Mouse (Mus musculus) intestine, embryonic 14.5 days (tissue): ENCODE results near the gene Tfcp2. TPM values are rescaled to one million over a fixed set of nuclear protein-coding genes. Genes with fewer than 3 reads are reported as not detected.
"Not testable (repeated sequence)": the region's sequence is repeated elsewhere in the genome, so short reads cannot be mapped to it uniquely, and the experiment has no call there.

Experiments
- ATAC-seq: fragments of 200-750 bp; cut with Nextera tagmentation; replicated peaks from 2 replicates; pipeline ENCODE4 v1.8.0; 2017; ENCODE audit warnings: low read depth, moderate number of reproducible peaks, moderate TSS enrichment, moderate library complexity; ENCODE audit not compliant: low FRiP score, low TSS enrichment
- DNase-seq: peaks from one replicate; pipeline ENCODE4 v3.0.0-alpha.2; 2018; ENCODE audit warnings: low spot score
- H3K27ac ChIP-seq: fragments of 300-500 bp; sonication (generic); 2 replicates; pipeline ENCODE4 v1.5.1; 2014; ENCODE audit warnings: low read depth, mild to moderate bottlenecking, control low read depth
- H3K27me3 ChIP-seq: fragments of 300-500 bp; sonication (generic); replicated peaks from 2 replicates; pipeline ENCODE4 v1.6.1; 2014; ENCODE audit warnings: low read length, control low read depth; ENCODE audit not compliant: control insufficient read depth, insufficient read depth
- H3K36me3 ChIP-seq: fragments of 300-500 bp; sonication (generic); 2 replicates; pipeline ENCODE4 v1.6.1; 2014; ENCODE audit warnings: low read length, control low read depth; ENCODE audit not compliant: control insufficient read depth, insufficient read depth
- H3K4me1 ChIP-seq: fragments of 300-500 bp; sonication (generic); replicated peaks from 2 replicates; pipeline ENCODE4 v1.6.1; 2014; ENCODE audit warnings: low read length, control low read depth, mixed read lengths; ENCODE audit not compliant: control insufficient read depth, insufficient read depth
- H3K4me2 ChIP-seq: fragments of 300-500 bp; sonication (generic); 2 replicates; pipeline ENCODE4 v1.6.1; 2014; ENCODE audit warnings: low read length
- H3K4me3 ChIP-seq: fragments of 300-500 bp; sonication (generic); 2 replicates; pipeline ENCODE4 v1.5.1; 2014; ENCODE audit warnings: low read depth, low read length, control low read depth, mixed read lengths
- H3K9ac ChIP-seq: fragments of 300-500 bp; sonication (generic); 2 replicates; pipeline ENCODE4 v1.6.1; 2014; ENCODE audit warnings: mild to moderate bottlenecking, low read length
- H3K9me3 ChIP-seq: fragments of 300-500 bp; sonication (generic); 2 replicates; pipeline ENCODE4 v1.6.1; 2016; ENCODE audit warnings: low read length, control low read depth; ENCODE audit not compliant: control insufficient read depth
- WGBS: fragments of 180-500 bp; shearing (Covaris S2); extraction: QIAGEN DNeasy Blood & Tissue Kit; methylation state at CpG from one replicate; pipeline ENCODE4 v1.1.7; 2014; 5-methylcytosine and 5-hydroxymethylcytosine counted together
- polyA plus RNA-seq: library from polyadenylated mRNA; unstranded; fragments of >200 nt; fragmentation: Nextera tagmentation; extraction: Ambion mirVana; gene quantifications from 2 replicates; pipeline ENCODE4 v1.2.1, GENCODE M21; 2014

Gene Tfcp2
- polyA plus RNA-seq, 1 experiment from 2014 or later = 20.0 TPM

- Histone ChIP-seq H3K27ac (peak overlapping the region; percentile 49; the same call in 1 of the 2 replicates), H3K9me3 (no peaks in the 10 kb centered on the region), H3K4me2 (no peak overlapping the region), H3K36me3 (no peaks in the 10 kb centered on the region), H3K4me1 (peaks cover 17% of the 10 kb centered on the region), H3K4me3 (no peak overlapping the region), H3K27me3 (no peaks in the 10 kb centered on the region), H3K9ac (no peak overlapping the region)
- ATAC-seq = no peak
- WGBS = 71% methylated on average over 2 of the region's 2 CpGs
- DNase-seq = no peak
Observed at GRCm38 (mm10) chr15:100574378-100574777, 22.6 kb upstream of the Tfcp2 start.

GRCm38 (mm10) chr15:100573946-100574345 lies 22.1 kb upstream of the Tfcp2 start:
- Histone ChIP-seq H3K27me3 (no peaks in the 10 kb centered on the region), H3K36me3 (no peaks in the 10 kb centered on the region), H3K9ac (no peak overlapping the region), H3K9me3 (no peaks in the 10 kb centered on the region), H3K27ac (peak overlapping the region; percentile 49; the same call in 1 of the 2 replicates), H3K4me1 (peaks cover 17% of the 10 kb centered on the region), H3K4me2 (no peak overlapping the region), H3K4me3 (no peak overlapping the region)
- DNase-seq = peak; percentile 54
- peak; percentile 75; the same call in 1 of the 2 replicates for ATAC-seq
- 36% methylated on average over 6 of the region's 6 CpGs for WGBS

- Histone ChIP-seq H3K4me2 (no peak overlapping the region), H3K4me3 (no peak overlapping the region), H3K27ac (no peak overlapping the region), H3K9ac (no peak overlapping the region), H3K9me3 (no peaks in the 10 kb centered on the region), H3K27me3 (no peaks in the 10 kb centered on the region), H3K36me3 (no peaks in the 10 kb centered on the region), H3K4me1 (peaks cover 9% of the 10 kb centered on the region; the same call in 1 of the 2 replicates)
- ATAC-seq = no peak
- WGBS = 80% methylated on average over 3 of the region's 3 CpGs
- no peak for DNase-seq
Observed at GRCm38 (mm10) chr15:100569239-100569638, 17.4 kb upstream of the Tfcp2 start.

- no peak for DNase-seq
- WGBS = 67% methylated on average over 2 of the region's 2 CpGs
Observed at GRCm38 (mm10) chr15:100566531-100566930, 14.7 kb upstream of the Tfcp2 start.

GRCm38 (mm10) chr15:100557705-100558433 lies 6.1 kb upstream of the Tfcp2 start:
- no peak overlapping the region for H3K4me2 ChIP-seq
- no peak overlapping the region for H3K9ac ChIP-seq
- H3K27me3 ChIP-seq = no peaks in the 10 kb centered on the region
- DNase-seq (no peak), ATAC-seq (no peak)
- H3K9me3 ChIP-seq = no peaks in the 10 kb centered on the region
- H3K36me3 ChIP-seq = no peaks in the 10 kb centered on the region
- H3K4me1 ChIP-seq = no peaks in the 10 kb centered on the region
- H3K4me3 ChIP-seq = no peak overlapping the region
- WGBS = 79% methylated on average over 5 of the region's 5 CpGs
- H3K27ac ChIP-seq = no peak overlapping the region

More at GRCm38 (mm10) chr15:100566531-100566930, 14.7 kb upstream of the Tfcp2 start:
- Histone ChIP-seq H3K27ac (no peak overlapping the region), H3K36me3 (no peaks in the 10 kb centered on the region), H3K4me2 (no peak overlapping the region), H3K9ac (no peak overlapping the region), H3K9me3 (no peaks in the 10 kb centered on the region), H3K27me3 (no peaks in the 10 kb centered on the region), H3K4me1 (no peaks in the 10 kb centered on the region), H3K4me3 (no peak overlapping the region)
- ATAC-seq = no peak

- Histone ChIP-seq H3K4me3 (no peak overlapping the region), H3K27ac (no peak overlapping the region), H3K9ac (no peak overlapping the region), H3K36me3 (no peaks in the 10 kb centered on the region), H3K9me3 (no peaks in the 10 kb centered on the region), H3K4me2 (no peak overlapping the region), H3K4me1 (no peaks in the 10 kb centered on the region), H3K27me3 (no peaks in the 10 kb centered on the region)
- 81% methylated on average over 9 of the region's 9 CpGs for WGBS
- DNase-seq (no peak), ATAC-seq (no peak)
Observed at GRCm38 (mm10) chr15:100556378-100556777, 4.6 kb upstream of the Tfcp2 start.

- Histone ChIP-seq H3K4me3 (no peak overlapping the region), H3K9ac (no peak overlapping the region), H3K27me3 (no peaks in the 10 kb centered on the region), H3K36me3 (no peaks in the 10 kb centered on the region), H3K27ac (no peak overlapping the region), H3K4me1 (0 out of 2 replicates have a peak, but pooled peaks cover under 1% of the 10 kb centered on the region), H3K4me2 (no peak overlapping the region), H3K9me3 (no peaks in the 10 kb centered on the region)
- DNase-seq = no peak
- ATAC-seq = no peak
- WGBS = 91% methylated on average over 5 of the region's 5 CpGs
Observed at GRCm38 (mm10) chr15:100555965-100556364, 4.2 kb upstream of the Tfcp2 start.

GRCm38 (mm10) chr15:100550280-100550679 lies 1.5 kb downstream of the Tfcp2 start:
- Histone ChIP-seq H3K9me3 (no peaks in the 10 kb centered on the region), H3K4me1 (0 out of 2 replicates have a peak, but pooled peaks cover 5% of the 10 kb centered on the region), H3K27ac (no peak overlapping the region), H3K4me3 (no peak overlapping the region), H3K9ac (no peak overlapping the region), H3K4me2 (no peak overlapping the region), H3K36me3 (peaks cover 9% of the 10 kb centered on the region), H3K27me3 (no peaks in the 10 kb centered on the region)
- 92% methylated on average over 4 of the region's 4 CpGs for WGBS
- ATAC-seq = no peak
- DNase-seq = no peak

GRCm38 (mm10) chr15:100543651-100544030 lies 8.2 kb downstream of the Tfcp2 start:
- H3K9ac ChIP-seq, H3K4me3 ChIP-seq, ATAC-seq, H3K4me2 ChIP-seq, H3K9me3 ChIP-seq, DNase-seq, H3K4me1 ChIP-seq, H3K27ac ChIP-seq, H3K36me3 ChIP-seq, H3K27me3 ChIP-seq: not testable (repeated sequence)
- 99% methylated on average over 14 of the region's 14 CpGs for WGBS
